Mouse (Mus musculus) left cerebral cortex, postnatal 36 days (tissue): ENCODE results near the gene Ppfibp1. TPM values are rescaled to one million over a fixed set of nuclear protein-coding genes. Genes with fewer than 3 reads are reported as not detected.

Experiments used
- DNase-seq, 2 experiments: peaks; one replicate each; pipeline ENCODE4 v3.0.0; 2021 to 2022; ENCODE audit warnings: low spot score in 2 of 2, mixed read lengths in 1 of 2
- intact Hi-C: fragments of 180-260 bp; cut with DNase I; formaldehyde crosslinking; loops from one replicate; pipeline ENCODE4 v1.15.1; 2025
- total RNA-seq, 2 experiments: library from RNA; stranded (reverse); gene quantifications; 2 replicates each; pipeline ENCODE4 v1.2.3; 2021

The Ppfibp1 gene
- total RNA-seq, 2 experiments from 2014 or later = 47.8 to 63.8 TPM

GRCm38 (mm10) chr6:147055374-147055977, 167.2 kb downstream of the Ppfibp1 start:
- intact Hi-C loops = no loop called here
- DNase-seq = no peak

GRCm38 (mm10) chr6:147059326-147059725, 171.0 kb downstream of the Ppfibp1 start:
- DNase-seq = no peak
- intact Hi-C loops = no loop called here

GRCm38 (mm10) chr6:147061630-147062029, 173.3 kb downstream of the Ppfibp1 start:
- intact Hi-C loops = no loop called here
- DNase-seq = no peak

- intact Hi-C loops = no loop called here
- DNase-seq = no peak
Measured at GRCm38 (mm10) chr6:147062034-147062433, 173.7 kb downstream of the Ppfibp1 start.

GRCm38 (mm10) chr6:147062694-147063093, 174.4 kb downstream of the Ppfibp1 start:
- no peak for DNase-seq

GRCm38 (mm10) chr6:147064226-147064943, 176.1 kb downstream of the Ppfibp1 start:
- intact Hi-C loops = no loop called here
- no peak for DNase-seq

More at GRCm38 (mm10) chr6:147062694-147063093, 174.4 kb downstream of the Ppfibp1 start:
- intact Hi-C loops = no loop called here

- DNase-seq = no peak
- intact Hi-C loops = no loop called here
Measured at GRCm38 (mm10) chr6:147064944-147065261, 176.6 kb downstream of the Ppfibp1 start.

- DNase-seq = no peak
- intact Hi-C loops = no loop called here
Measured at GRCm38 (mm10) chr6:147075808-147076387, 187.6 kb downstream of the Ppfibp1 start.

GRCm38 (mm10) chr6:147076878-147077277, 188.6 kb downstream of the Ppfibp1 start:
- DNase-seq = no peak
- intact Hi-C loops = no loop called here

GRCm38 (mm10) chr6:147079919-147080318, 191.6 kb downstream of the Ppfibp1 start:
- no peak for DNase-seq
- intact Hi-C loops = no loop called here

Other genes starting within 250 kb of the Ppfibp1 start
- gene Med21, start 245.9 kb upstream of the Ppfibp1 start, total RNA-seq = 10 to 100 TPM; 39.1 to 43.6 TPM
- gene Tm7sf3, start 245.7 kb upstream of the Ppfibp1 start, total RNA-seq = 10 to 100 TPM; 27.2 to 31.5 TPM
- 10 to 100 TPM; 23.3 to 23.9 TPM for gene Stk38l, start 163.5 kb upstream of the Ppfibp1 start, total RNA-seq
- 10 to 100 TPM in 1 of 2 experiments, 1 to 10 TPM in 1; 4.4 to 14.4 TPM for gene Arntl2, start 92.4 kb upstream of the Ppfibp1 start, total RNA-seq
- gene Smco2, start 38.4 kb upstream of the Ppfibp1 start, total RNA-seq = not detected
- not detected for gene 1700034J05Rik, start 65.9 kb downstream of the Ppfibp1 start, total RNA-seq
- gene Rep15, start 144.1 kb downstream of the Ppfibp1 start, total RNA-seq = 1 to 10 TPM; 1.1 to 2.7 TPM
- 10 to 100 TPM; 45.2 to 52.9 TPM for gene Mrps35, start 154.3 kb downstream of the Ppfibp1 start, total RNA-seq
- gene Mansc4, start 198.5 kb downstream of the Ppfibp1 start, total RNA-seq = under 1 TPM in 1 of 2 experiments, not detected in 1; 0.30 TPM
- gene Klhl42, start 202.9 kb downstream of the Ppfibp1 start, total RNA-seq = 10 to 100 TPM; 20.1 to 22.4 TPM